Mouse (Mus musculus): ENCODE measurements at regions not wholly inside any gene's neighbourhood (a gene's known extent, or its start where the extent isn't known, plus 50 kb on each side); places are given as distances from the start of the nearest gene placed in this dataset.

- in situ Hi-C loops (cut with MboI, MseI): no loop called here
Observed at GRCm38 (mm10) chr4:81897451-81897850, 454.8 kb upstream of the Mpdz start.

- in situ Hi-C loops (cut with MboI, MseI): no loop called here
Observed at GRCm38 (mm10) chr4:81868941-81869340, 426.3 kb upstream of the Mpdz start.

GRCm38 (mm10) chr4:81841642-81842494 is 399.3 kb upstream of the Mpdz start:
- in situ Hi-C loops (cut with MboI, MseI): no loop called here

GRCm38 (mm10) chr4:81829972-81830371 is 387.4 kb upstream of the Mpdz start:
- in situ Hi-C loops (cut with MboI, MseI): no loop called here

GRCm38 (mm10) chr4:81827453-81827852 is 384.8 kb upstream of the Mpdz start:
- in situ Hi-C loops (cut with MboI, MseI): no loop called here

GRCm38 (mm10) chr4:81825966-81826365 is 383.4 kb upstream of the Mpdz start:
- in situ Hi-C loops (cut with MboI, MseI): no loop called here

- in situ Hi-C loops (cut with MboI, MseI): no loop called here
Observed at GRCm38 (mm10) chr4:81823566-81823965, 381.0 kb upstream of the Mpdz start.

GRCm38 (mm10) chr4:81789274-81789673 is 346.7 kb upstream of the Mpdz start:
- in situ Hi-C loops (cut with MboI, MseI): no loop called here

- in situ Hi-C loops (cut with MboI, MseI): no loop called here
Observed at GRCm38 (mm10) chr4:81788636-81789035, 346.0 kb upstream of the Mpdz start.

GRCm38 (mm10) chr4:81781971-81782370 is 339.4 kb upstream of the Mpdz start:
- in situ Hi-C loops (cut with MboI, MseI): no loop called here

- in situ Hi-C loops (cut with MboI, MseI): no loop called here
Observed at GRCm38 (mm10) chr4:81766705-81767104, 324.1 kb upstream of the Mpdz start.

- in situ Hi-C loops (cut with MboI, MseI): no loop called here
Observed at GRCm38 (mm10) chr4:81764026-81764867, 321.6 kb upstream of the Mpdz start.

GRCm38 (mm10) chr4:81763311-81764025 is 320.9 kb upstream of the Mpdz start:
- in situ Hi-C loops (cut with MboI, MseI): no loop called here

- in situ Hi-C loops (cut with MboI, MseI): no loop called here
Observed at GRCm38 (mm10) chr4:81762592-81763229, 320.1 kb upstream of the Mpdz start.

GRCm38 (mm10) chr4:81757905-81758304 is 315.3 kb upstream of the Mpdz start:
- in situ Hi-C loops (cut with MboI, MseI): no loop called here

- in situ Hi-C loops (cut with MboI, MseI): no loop called here
Observed at GRCm38 (mm10) chr4:81744629-81745509, 302.3 kb upstream of the Mpdz start.

- in situ Hi-C loops (cut with MboI, MseI): no loop called here
Observed at GRCm38 (mm10) chr4:81743978-81744628, 301.5 kb upstream of the Mpdz start.

- in situ Hi-C loops (cut with MboI, MseI): no loop called here
Observed at GRCm38 (mm10) chr4:81742536-81743459, 300.2 kb upstream of the Mpdz start.

GRCm38 (mm10) chr4:81734391-81734790 is 291.8 kb upstream of the Mpdz start:
- in situ Hi-C loops (cut with MboI, MseI): no loop called here

Data from T-helper 1 cell (primary cell).